Mouse (Mus musculus) G1E-ER4 (cell line): ENCODE data around the gene Tnfsfm13. TPM values are rescaled to one million over a fixed set of nuclear protein-coding genes. Genes with fewer than 3 reads are reported as not detected.

Experiments used
- GATA1 ChIP-seq: IDR thresholded peaks from one replicate; pipeline ENCODE4 v1.8.0; 2012; ENCODE audit warnings: low read length, inconsistent platforms
- polyA plus RNA-seq: library from polyadenylated mRNA; stranded (reverse); fragments of >175 nt; gene quantifications from 2 replicates; pipeline ENCODE4 v1.2.3, GENCODE M21; 2012

Gene Tnfsfm13
- polyA plus RNA-seq = not detected in 2 replicates

DNA sequence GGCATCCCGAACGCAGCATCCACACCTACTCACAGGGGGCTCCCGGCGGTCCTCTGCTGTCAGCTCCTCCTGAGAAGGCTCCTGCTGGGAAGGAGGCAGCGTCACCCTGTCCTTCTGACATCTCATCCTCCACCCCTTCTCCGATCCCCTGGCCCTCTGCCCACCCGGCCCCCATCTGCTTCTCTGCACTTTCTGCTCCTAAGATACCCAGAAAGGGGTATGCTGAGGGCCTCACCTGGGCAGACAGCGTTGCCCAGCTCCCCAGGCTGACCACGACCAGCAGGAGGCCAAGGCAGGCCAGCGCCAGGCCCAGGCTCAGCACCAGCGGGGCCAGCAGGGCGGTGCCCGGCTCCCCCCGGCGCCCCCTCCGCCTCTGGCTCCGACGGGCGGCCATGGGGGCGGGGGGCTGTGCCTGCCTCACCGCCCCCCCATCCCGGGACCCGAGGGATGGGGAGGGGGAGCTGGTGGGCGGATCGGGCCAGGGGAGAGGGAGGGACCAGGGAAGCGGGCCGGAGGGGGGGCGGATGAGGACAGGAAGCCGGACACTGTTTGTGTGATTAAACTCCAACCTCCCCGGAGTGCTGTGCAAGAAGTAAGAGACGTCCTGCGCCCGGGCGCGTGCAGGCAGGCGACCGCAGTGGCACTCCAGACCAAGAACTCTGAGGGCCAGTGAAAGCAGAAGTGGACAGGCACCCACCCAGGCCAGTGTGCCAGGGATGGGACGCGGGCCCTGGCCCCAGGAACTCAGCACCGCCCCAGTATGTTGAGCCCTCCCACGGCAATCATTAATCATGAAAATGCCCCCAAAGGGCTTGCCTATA is at the start of gene Tnfsfm13, which contains the start of gene Tnfsf12:
Tnfsfm13 (minus strand) TSS at position 738 of the 821 bp plus-strand sequence.
Tnfsf12 (minus strand) TSS at position 489 of the 821 bp plus-strand sequence.
- no peak for TF ChIP-seq GATA1

DNA sequence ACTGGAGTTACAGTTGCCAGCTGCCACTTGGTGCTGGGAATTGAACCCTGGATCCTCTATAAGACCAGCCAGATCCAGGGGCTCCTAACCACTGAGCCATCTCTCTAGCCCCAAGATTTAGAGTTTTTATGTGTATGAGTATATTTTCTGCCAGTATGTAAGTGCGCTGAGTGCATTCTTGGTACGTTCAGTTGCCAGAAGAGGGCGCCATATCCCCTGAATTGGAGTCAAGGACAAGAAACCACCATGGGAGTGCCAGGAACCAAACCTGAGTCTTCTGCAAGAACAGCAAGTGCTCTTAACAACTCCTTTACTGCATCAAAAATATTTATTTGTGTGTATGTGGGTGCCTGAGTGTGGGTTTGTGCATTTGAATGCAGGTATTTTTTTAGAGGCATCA is 33.2 kb upstream of the Tnfsfm13 start:
- no peak for TF ChIP-seq GATA1

- no peak for TF ChIP-seq GATA1
Observed at GRCm38 (mm10) chr11:69725951-69726350, 30.1 kb upstream of the Tnfsfm13 start.

- no peak for TF ChIP-seq GATA1
Observed at GRCm38 (mm10) chr11:69723074-69723473, 27.2 kb upstream of the Tnfsfm13 start.

- no peak for TF ChIP-seq GATA1
Observed at GRCm38 (mm10) chr11:69720852-69721251, 25.0 kb upstream of the Tnfsfm13 start.

- TF ChIP-seq GATA1 = no peak
Observed at GRCm38 (mm10) chr11:69719423-69719822, 23.5 kb upstream of the Tnfsfm13 start.

DNA sequence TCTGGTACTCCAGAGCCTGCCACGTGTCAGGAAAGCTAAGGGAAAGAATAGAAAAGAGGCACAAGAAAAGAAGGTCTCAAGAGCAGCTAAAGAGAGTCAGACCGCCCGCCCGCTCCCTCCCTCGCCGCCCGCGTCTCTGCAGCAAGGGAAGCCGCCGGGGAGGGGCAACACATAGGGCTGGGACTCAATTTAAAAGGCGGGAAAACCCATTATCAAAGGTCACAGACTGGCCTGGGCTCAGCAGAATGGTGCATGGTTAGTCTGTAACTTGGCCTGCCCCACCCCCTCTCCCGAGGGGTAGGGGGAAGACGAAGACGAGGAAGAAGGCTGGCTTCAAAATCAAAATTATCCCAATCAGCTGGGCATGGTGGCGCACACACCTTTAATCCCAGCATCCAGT is 22.8 kb upstream of the Tnfsfm13 start:
- no peak for TF ChIP-seq GATA1

- no peak for TF ChIP-seq GATA1
Observed at GRCm38 (mm10) chr11:69716953-69717352, 21.1 kb upstream of the Tnfsfm13 start.

- TF ChIP-seq GATA1 = no peak
Observed at GRCm38 (mm10) chr11:69715929-69716328, 20.0 kb upstream of the Tnfsfm13 start.

- TF ChIP-seq GATA1 = no peak
Observed at GRCm38 (mm10) chr11:69715482-69715881, 19.6 kb upstream of the Tnfsfm13 start.

- no peak for TF ChIP-seq GATA1
Observed at GRCm38 (mm10) chr11:69714636-69715329, 18.9 kb upstream of the Tnfsfm13 start.

DNA sequence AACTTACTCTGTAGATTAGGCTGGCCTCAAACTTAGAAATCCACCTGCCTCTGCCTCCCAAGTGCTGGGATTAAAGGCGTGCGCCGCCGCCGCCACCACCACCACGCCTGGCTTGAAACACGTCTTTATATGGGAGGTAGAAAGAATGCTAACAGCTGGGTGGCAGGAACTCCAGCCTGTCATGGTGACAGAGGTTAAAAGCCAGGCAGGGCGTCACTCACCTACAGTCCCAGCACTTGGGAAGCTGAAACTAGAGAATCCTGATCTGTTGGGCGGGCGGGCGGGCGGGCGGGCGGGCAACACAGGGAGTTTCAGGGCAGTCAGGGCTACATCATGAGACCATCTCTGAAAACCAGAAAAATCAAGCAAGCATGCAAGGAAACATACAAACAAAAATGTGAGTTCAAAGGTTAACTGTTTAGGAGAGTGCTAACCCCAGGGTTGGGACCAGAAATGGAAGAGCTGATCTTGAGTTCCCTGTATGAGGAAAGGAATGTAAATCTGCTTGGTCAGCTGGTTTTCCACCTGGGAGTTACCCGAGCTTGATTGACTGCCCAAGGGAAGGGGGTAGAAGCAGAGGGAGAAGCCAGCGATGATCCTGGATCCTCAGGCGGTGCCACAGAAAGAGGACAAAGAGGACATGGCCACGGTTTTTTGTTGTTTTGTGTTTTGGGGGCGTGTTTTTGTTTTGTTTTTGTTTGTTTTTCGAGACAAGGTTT is 17.2 kb upstream of the Tnfsfm13 start:
- TF ChIP-seq GATA1 = no peak

DNA sequence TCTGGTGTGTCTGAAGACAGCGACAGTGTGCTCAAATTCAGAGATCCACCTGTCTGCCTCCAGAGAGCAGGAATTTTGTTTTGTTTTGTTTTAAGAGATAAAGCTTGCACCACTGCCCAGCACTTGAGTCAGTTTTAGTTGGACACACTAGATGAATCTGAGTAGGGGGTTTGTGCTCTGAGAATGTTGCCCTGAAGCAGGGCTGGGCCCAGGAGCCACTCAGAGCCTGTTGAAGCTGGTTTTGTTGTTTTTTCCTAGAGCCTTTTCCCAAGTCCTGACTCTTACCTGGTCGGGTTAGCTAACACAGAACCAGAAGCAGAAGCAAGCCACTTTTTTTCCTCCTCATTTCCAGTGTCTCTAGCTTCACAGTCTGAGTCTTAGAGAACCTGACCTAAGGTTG is 15.2 kb upstream of the Tnfsfm13 start:
- TF ChIP-seq GATA1 = no peak

GRCm38 (mm10) chr11:69710470-69710869 is 14.6 kb upstream of the Tnfsfm13 start:
- TF ChIP-seq GATA1 = no peak

DNA sequence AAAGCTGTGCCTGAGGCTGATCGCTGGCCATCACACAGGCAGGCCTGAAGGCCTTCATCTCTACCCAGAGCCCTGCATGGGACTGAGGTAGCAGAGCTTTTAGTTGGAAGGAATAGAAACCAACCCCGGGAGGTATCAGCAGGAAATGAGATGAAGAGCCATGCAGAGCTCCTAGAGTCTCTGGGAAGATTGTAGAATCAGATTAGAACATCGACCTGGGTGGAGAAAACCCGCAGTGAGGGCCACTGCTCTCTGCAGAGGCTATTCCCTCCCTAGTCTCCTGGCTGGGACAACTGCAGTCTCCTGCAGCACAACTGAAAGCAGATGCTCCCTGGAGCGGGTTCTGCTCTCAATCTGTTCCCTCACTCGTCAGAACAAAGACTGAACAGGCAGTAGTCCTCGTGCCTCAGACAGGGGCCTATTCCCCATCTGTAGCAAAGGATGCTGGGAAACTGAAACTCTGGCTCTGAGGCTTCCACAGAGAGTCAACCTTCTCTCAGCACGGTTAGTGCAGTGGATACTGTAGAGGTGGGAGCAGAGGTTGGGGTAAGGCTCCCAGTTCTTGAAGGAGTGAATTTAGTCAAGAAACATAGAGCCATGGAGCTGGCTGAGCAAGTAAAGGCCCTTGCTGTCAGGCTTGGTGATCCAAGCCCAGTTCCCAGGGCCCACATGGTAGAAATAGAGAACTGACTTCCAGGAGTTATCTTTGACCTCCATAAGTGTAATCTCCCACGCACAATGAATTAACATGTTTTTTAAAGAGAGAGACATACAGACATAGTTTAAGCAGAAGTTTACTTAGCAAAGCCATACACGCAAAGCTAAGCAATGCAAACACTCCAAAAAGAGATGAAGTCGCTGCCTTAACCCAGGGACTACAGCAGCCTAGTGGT is 13.9 kb upstream of the Tnfsfm13 start:
- no peak for TF ChIP-seq GATA1
